Mouse (Mus musculus) hindbrain, embryonic 11.5 days (tissue): ENCODE data around the gene Mlph. TPM values are rescaled to one million over a fixed set of nuclear protein-coding genes. Genes with fewer than 3 reads are reported as not detected.

Experiments used
- ATAC-seq: fragments of 200-750 bp; cut with Nextera tagmentation; 2 replicates; pipeline ENCODE4 v1.8.0; 2017; ENCODE audit warnings: mild to moderate bottlenecking, moderate TSS enrichment, moderate library complexity; ENCODE audit not compliant: low FRiP score
- DNase-seq: peaks from one replicate; pipeline ENCODE4 v3.0.0-alpha.2; 2015; ENCODE audit warnings: low spot score
- H3K27ac ChIP-seq: fragments of 300-500 bp; sonication (generic); 2 replicates; pipeline ENCODE4 v1.5.1; 2014; ENCODE audit warnings: mild to moderate bottlenecking, low read depth, low read length
- H3K27me3 ChIP-seq: fragments of 300-500 bp; sonication (generic); 2 replicates; pipeline ENCODE4 v1.6.1; 2014; ENCODE audit warnings: mild to moderate bottlenecking, low read length, moderate library complexity, mixed read lengths; ENCODE audit not compliant: control insufficient read depth, insufficient read depth
- H3K36me3 ChIP-seq: fragments of 300-500 bp; sonication (generic); 2 replicates; pipeline ENCODE4 v1.6.1; 2014; ENCODE audit warnings: mild to moderate bottlenecking, low read length, moderate library complexity, mixed read lengths; ENCODE audit not compliant: control insufficient read depth, insufficient read depth
- H3K4me1 ChIP-seq: fragments of 300-500 bp; sonication (generic); replicated peaks from 2 replicates; pipeline ENCODE4 v1.6.1; 2014; ENCODE audit warnings: low read length, mixed read lengths; ENCODE audit not compliant: control insufficient read depth, insufficient read depth
- H3K4me2 ChIP-seq: fragments of 300-500 bp; sonication (generic); replicated peaks from 2 replicates; pipeline ENCODE4 v1.6.1; 2014; ENCODE audit warnings: mild to moderate bottlenecking, low read depth, low read length
- H3K4me3 ChIP-seq: fragments of 300-500 bp; sonication (generic); 2 replicates; pipeline ENCODE4 v1.5.1; 2014; ENCODE audit warnings: low read depth, low read length
- H3K9ac ChIP-seq: fragments of 300-500 bp; sonication (generic); 2 replicates; pipeline ENCODE4 v1.6.1; 2014; ENCODE audit warnings: low read depth, low read length
- H3K9me3 ChIP-seq: fragments of 300-500 bp; sonication (generic); 2 replicates; pipeline ENCODE4 v1.6.1; 2016; ENCODE audit warnings: low read length; ENCODE audit not compliant: control insufficient read depth
- WGBS: fragments of 180-500 bp; shearing (Covaris S2); extraction: QIAGEN DNeasy Blood & Tissue Kit; methylation state at CpG from one replicate; pipeline ENCODE4 v1.1.7; 2014; 5-methylcytosine and 5-hydroxymethylcytosine counted together
- polyA plus RNA-seq: library from polyadenylated mRNA; unstranded; fragments of >200 nt; fragmentation: Nextera tagmentation; extraction: Ambion mirVana; gene quantifications from 2 replicates; pipeline ENCODE4 v1.2.1, GENCODE M21; 2014

Mlph gene
- 0.03 TPM in 1 of 2 replicates, not detected in the other for polyA plus RNA-seq

DNA sequence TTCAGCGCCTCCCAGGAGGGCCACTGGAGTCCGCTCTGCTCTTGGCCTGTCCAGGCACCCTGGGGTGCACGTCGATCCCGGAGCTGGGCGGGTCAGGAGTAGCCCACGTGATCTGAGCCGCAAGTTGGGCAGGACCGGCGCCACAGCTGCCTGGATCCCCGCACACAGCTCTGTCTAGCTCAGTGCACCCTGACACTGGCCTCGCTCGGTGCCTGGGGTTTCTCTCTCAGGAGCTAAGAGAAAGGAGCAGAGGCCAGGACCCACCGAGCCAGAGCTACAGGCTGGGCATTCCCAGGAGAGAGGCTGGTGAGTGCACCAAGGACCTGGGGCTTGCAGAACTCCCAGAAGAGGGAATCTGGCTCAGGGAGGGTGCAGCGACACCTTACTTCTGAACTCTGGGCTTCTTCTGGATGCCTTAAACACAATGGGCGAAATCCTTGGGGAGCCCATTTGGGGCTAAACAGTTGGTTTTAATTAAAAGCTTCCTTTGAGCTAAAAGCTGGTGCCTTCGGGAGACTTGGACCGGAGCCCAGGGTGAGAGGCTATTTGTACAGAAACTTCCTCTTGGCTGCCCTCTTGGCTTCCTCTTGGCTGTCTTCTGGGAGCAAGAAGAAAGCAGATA lies at the start of gene Mlph:
TSS of gene Mlph (plus strand) at position 138 of the 622 bp plus-strand sequence.
- no peak within 1 kb of the TSS for H3K9ac ChIP-seq
- H3K4me1 ChIP-seq: no peaks in the 10 kb centered on the region
- WGBS: 12% methylated on average over 18 of the region's 18 CpGs
- DNase-seq: peak; percentile 19
- H3K4me2 ChIP-seq: peak within 1 kb of the TSS; percentile 37
- H3K27ac ChIP-seq: no peak within 1 kb of the TSS
- no peak for ATAC-seq
- H3K27me3 ChIP-seq: no peaks in the 10 kb centered on the region
- no peaks in the 10 kb centered on the region for H3K36me3 ChIP-seq
- peaks cover 3% of the 10 kb centered on the region; the same call in 1 of the 2 replicates for H3K9me3 ChIP-seq
- no peak within 1 kb of the TSS; the same call in 1 of the 2 replicates for H3K4me3 ChIP-seq

DNA sequence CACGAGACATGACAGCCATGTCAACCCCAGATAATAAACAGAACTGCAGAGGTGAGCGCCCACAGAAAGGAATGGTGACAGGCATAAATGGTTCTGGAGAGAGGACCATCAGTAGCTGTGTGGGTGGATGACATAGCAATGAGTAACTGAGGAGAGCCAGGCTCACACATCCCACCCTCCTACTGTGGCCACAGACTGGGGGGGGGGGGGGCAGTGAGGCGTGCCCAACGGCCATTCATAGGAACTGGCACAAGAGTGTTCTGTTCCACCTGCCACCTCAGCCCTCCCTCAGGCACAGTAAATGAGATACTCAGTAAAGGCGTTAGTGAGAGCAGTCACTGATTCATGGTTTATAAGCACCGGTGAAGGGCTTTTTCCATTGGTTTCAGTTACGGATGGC lies 48.2 kb upstream of the Mlph start:
- H3K27ac ChIP-seq: no peak overlapping the region
- DNase-seq: no peak
- H3K4me3 ChIP-seq: no peak overlapping the region
- H3K36me3 ChIP-seq: no peaks in the 10 kb centered on the region
- no peak overlapping the region for H3K4me2 ChIP-seq
- 92% methylated on average over 7 of the region's 7 CpGs for WGBS
- H3K9me3 ChIP-seq: no peaks in the 10 kb centered on the region
- no peak overlapping the region for H3K9ac ChIP-seq
- no peaks in the 10 kb centered on the region for H3K27me3 ChIP-seq
- no peak for ATAC-seq
- no peaks in the 10 kb centered on the region for H3K4me1 ChIP-seq

DNA sequence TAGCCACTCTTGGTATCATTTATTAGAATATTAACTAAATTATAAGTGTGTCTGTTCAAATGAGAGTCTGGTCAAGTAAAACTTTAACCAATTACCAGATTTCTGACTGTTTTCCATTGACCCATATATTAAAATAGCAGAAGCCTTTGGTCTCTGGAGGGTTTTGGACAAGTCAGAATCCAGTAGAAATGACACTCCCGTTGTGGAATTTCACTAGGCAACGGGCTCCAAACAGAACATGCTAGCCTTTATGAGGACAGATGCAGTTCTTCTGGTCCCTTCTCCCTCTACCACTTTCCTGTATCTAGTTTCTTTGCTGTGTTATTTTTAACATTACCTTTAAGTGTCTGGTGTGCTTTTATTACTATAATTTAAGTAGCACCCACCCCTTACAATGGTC lies 44.3 kb upstream of the Mlph start:
- Histone ChIP-seq H3K27me3 (no peaks in the 10 kb centered on the region), H3K27ac (no peak overlapping the region), H3K36me3 (no peaks in the 10 kb centered on the region), H3K9ac (no peak overlapping the region), H3K4me1 (no peaks in the 10 kb centered on the region), H3K4me2 (no peak overlapping the region), H3K4me3 (no peak overlapping the region), H3K9me3 (no peaks in the 10 kb centered on the region)
- 90% methylated on average over 2 of the region's 2 CpGs for WGBS
- no peak for ATAC-seq
- no peak for DNase-seq

DNA sequence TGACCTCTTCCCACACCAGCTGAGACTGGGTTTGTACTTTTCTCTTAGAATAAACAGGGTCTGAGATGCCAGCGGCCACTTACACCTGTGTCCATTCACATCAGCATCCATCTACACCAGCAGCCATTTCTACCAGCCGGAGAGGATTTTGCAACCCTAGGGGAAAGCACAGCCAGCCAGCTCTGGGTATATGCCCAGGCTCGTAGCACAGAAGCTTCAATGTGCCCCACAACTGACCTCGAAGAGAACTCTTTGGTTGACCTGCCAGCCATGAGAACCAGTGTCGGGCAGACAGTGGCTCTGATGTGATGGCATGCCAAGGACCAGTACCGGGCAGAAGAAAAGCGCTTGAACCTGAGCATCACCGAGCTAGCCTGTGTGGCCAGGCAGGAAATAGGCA lies 39.5 kb upstream of the Mlph start:
- H3K27ac ChIP-seq: no peak overlapping the region
- H3K9ac ChIP-seq: no peak overlapping the region
- no peaks in the 10 kb centered on the region for H3K9me3 ChIP-seq
- H3K4me1 ChIP-seq: no peaks in the 10 kb centered on the region
- WGBS: 88% methylated on average over 8 of the region's 8 CpGs
- no peaks in the 10 kb centered on the region for H3K27me3 ChIP-seq
- no peaks in the 10 kb centered on the region for H3K36me3 ChIP-seq
- no peak overlapping the region for H3K4me2 ChIP-seq
- ATAC-seq: no peak
- H3K4me3 ChIP-seq: no peak overlapping the region
- DNase-seq: no peak

DNA sequence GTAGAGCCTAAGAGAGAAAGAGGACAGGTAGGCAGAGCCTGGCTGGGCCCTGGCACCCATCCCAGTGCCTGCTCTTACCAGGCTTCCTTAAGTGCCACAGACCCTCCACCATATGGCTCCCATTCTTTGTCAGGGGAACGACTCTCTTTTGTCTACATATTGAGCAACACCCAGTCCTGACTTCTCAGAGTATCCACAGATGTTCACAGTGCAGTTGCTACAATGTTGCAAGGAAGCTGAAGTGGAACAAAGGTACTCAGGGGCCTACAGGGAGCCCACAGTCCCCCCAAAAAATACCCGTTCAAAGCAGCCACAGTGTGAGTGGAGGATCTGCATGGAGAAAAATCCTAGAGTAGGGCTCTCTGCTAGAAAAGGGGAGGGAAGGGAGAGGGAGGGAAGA lies 38.9 kb upstream of the Mlph start:
- H3K4me1 ChIP-seq: no peaks in the 10 kb centered on the region
- DNase-seq (no peak), ATAC-seq (no peak)
- no peaks in the 10 kb centered on the region for H3K27me3 ChIP-seq
- H3K4me3 ChIP-seq: no peak overlapping the region
- H3K9ac ChIP-seq: no peak overlapping the region
- H3K9me3 ChIP-seq: no peaks in the 10 kb centered on the region
- H3K4me2 ChIP-seq: no peak overlapping the region
- H3K27ac ChIP-seq: no peak overlapping the region
- 66% methylated on average over 2 of the region's 2 CpGs for WGBS
- no peaks in the 10 kb centered on the region for H3K36me3 ChIP-seq

DNA sequence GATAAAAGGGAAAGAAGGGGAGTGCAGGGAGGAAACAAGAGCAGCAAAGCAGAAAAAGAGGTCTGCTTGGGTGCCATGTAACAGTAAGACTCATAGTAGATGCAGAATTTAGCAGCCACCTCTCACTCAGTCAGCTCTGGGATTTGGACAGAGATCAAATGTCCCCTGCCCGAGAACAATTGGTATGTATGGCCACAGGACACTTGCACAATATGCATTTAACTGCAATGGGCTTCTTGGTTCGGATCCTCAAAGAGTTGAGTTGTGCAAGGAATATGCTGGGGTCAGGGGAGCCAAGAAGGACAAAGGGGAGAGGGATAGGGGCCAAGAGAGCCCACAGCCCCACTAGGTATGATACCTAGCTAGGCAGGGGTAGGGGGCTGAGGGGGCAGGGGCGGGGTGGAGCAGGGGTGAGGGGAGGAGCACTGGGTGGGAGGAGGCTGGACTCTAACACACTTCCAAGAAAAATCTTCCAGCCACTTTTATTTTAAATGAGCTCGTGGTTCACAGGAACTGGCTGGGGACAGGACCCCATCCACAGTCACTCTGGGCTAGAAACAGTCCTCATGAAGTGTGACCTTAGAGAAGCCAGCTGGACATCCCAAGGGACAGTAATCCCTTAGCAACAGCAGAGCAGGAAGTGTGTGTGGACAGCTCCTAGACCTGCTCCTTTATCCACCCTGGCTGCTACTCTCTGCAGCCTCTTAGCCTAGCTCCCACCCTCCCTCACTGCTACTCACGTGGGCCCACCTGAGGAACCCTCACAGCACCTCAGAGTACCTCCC lies 38.2 kb upstream of the Mlph start:
- Histone ChIP-seq H3K9ac (no peak overlapping the region), H3K27me3 (no peaks in the 10 kb centered on the region), H3K4me3 (no peak overlapping the region), H3K4me1 (no peaks in the 10 kb centered on the region), H3K27ac (no peak overlapping the region), H3K9me3 (no peaks in the 10 kb centered on the region), H3K4me2 (no peak overlapping the region), H3K36me3 (no peaks in the 10 kb centered on the region)
- ATAC-seq (no peak), DNase-seq (no peak)
- WGBS: 77% methylated on average over 5 of the region's 5 CpGs

DNA sequence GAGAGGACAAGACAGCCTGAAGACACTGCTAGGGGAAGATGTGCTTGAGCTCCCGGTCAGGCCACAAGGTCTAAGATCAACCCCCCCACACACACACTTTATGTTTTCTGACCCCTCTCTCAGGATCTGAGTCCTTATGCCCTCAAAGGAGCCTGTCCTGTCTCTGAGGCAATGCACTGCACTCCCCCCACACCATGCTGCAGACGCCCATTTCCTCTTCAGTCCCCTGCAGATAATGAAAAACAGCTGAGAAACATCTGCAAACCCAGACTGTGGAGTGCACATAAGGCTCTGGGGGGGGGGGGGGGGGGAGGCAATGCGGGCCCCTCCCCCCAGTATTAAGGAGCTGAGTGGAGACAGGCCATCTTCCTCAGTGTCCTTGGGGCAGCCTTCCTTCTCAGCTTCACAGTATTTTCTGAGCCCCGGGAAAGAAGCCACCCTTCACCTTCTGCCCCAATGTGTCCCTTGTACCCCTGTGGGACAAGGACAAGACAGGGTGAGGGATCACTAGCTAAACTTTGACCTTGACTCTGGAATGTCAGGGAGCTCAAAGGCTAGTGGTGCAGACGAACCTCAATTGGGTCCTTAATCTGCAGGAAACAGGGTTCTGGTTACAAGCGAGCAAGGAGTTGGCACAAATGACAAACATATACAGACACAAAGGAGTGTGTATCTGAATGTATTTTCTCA lies 29.0 kb upstream of the Mlph start:
- Histone ChIP-seq H3K4me2 (no peak overlapping the region), H3K4me3 (no peak overlapping the region), H3K27ac (no peak overlapping the region), H3K9me3 (no peaks in the 10 kb centered on the region), H3K36me3 (no peaks in the 10 kb centered on the region), H3K9ac (no peak overlapping the region), H3K4me1 (no peaks in the 10 kb centered on the region), H3K27me3 (no peaks in the 10 kb centered on the region)
- WGBS: 62% methylated on average over 6 of the region's 6 CpGs
- no peak for ATAC-seq
- no peak for DNase-seq

DNA sequence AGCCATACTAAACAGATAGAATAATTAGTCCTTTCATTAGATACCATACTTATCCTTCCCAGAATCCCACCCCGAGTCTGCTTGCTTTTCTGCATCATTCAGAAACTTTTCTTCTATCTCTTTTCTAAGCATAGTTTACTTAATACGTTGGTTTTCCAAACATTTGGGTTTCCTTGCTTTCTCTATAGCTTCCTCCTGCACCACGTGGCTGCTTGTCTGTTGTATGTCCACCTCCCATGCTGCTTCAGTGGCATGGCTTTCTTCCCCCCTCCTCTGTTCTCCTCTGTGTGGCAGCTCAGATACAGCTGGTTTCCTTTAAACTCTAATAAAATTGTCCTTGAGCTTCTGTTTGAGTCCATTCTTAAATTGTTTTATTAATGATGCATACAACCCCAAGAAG lies 20.4 kb upstream of the Mlph start:
- Histone ChIP-seq H3K27me3 (no peaks in the 10 kb centered on the region), H3K36me3 (no peaks in the 10 kb centered on the region), H3K4me3 (no peak overlapping the region), H3K9ac (no peak overlapping the region), H3K4me2 (no peak overlapping the region), H3K9me3 (no peaks in the 10 kb centered on the region), H3K27ac (no peak overlapping the region), H3K4me1 (no peaks in the 10 kb centered on the region)
- no peak for DNase-seq
- no peak for ATAC-seq
- 74% methylated on average over 3 of the region's 3 CpGs for WGBS
